Mouse (Mus musculus) spleen, adult 2 months (tissue): ENCODE results near the gene Gm42906.

Experiments used
- CTCF ChIP-seq: fragments of 200-500 bp; IDR thresholded peaks from 2 replicates; pipeline ENCODE4 v1.5.1; 2011; ENCODE audit warnings: mild to moderate bottlenecking, inconsistent platforms; ENCODE audit not compliant: insufficient read depth, insufficient read length, insufficient replicate concordance; ENCODE audit errors: extremely low read depth
- POLR2A ChIP-seq: fragments of 200-500 bp; IDR thresholded peaks from 2 replicates; pipeline ENCODE4 v1.6.1; 2011; ENCODE audit warnings: low read depth, low read length, inconsistent platforms

GRCm38 (mm10) chr5:151143955-151144354 lies 284.0 kb downstream of the Gm42906 start:
- TF ChIP-seq CTCF: no peak
- no peak for TF ChIP-seq POLR2A
